Mouse (Mus musculus): ENCODE results near the gene Def8. TPM values are rescaled to one million over a fixed set of nuclear protein-coding genes. Genes with fewer than 3 reads are reported as not detected.

The Def8 gene
- polyA plus RNA-seq, 1 experiment from 2014 or later: 18.4 TPM

DNA sequence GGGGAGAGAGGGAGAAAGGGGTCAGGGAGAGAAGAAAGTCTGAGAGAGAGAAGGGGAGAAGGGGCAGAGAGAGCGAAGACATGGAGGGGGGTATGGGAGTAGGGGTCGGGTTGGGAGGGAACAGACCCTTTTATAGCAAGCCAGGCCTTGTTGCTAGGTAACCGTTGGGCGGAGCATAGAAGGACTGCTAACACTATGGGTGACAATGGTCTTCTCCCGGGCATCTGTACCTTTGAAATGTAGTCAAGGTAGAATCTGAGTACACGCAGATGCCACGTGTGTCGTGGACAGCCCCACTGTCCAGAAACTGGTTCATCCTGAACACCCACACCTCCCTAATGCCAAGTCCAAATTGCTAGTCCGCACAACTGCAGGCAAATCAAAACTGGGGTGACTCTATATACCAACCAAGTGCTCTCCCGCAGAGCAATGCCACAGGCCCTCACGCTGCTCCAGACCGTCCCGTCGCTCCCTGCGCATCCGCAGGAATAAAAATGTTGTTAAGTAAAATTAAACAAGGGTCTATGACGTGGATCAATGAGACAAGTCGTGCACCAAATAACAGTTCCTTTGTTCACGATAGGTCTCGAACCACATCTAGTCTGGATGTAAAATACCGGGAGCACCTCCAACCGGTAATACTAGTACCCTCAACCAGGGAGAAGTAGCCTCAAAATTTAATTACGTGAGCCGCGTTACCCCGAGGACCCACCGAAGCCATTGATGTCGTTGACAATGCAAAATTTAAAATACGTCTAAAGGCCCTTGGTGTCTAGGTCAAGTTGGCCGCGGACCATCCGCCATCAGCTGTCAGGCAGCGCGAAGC is 53.8 kb downstream of the Def8 start:
- Histone ChIP-seq H3K27ac (peak overlapping the region; percentile 88; the same call in 1 of the 2 replicates), H3K9ac (peak overlapping the region; percentile 84), H3K27me3 (replicated peaks) (no peaks in the 10 kb centered on the region), H3K36me3 (peaks cover 22% of the 10 kb centered on the region), H3K9me3 (replicated peaks) (no peaks in the 10 kb centered on the region), H3K4me3 (peak overlapping the region; percentile 80), H3K4me2 (peak overlapping the region; percentile 74), H3K4me1 (peaks cover 29% of the 10 kb centered on the region)
- peak; percentile 16; the same call in 1 of the 2 replicates for ATAC-seq
- 10% methylated on average over 34 of the region's 34 CpGs for whole genome bisulfite sequencing (ENCODE audit: insufficient replicate concordance)

DNA sequence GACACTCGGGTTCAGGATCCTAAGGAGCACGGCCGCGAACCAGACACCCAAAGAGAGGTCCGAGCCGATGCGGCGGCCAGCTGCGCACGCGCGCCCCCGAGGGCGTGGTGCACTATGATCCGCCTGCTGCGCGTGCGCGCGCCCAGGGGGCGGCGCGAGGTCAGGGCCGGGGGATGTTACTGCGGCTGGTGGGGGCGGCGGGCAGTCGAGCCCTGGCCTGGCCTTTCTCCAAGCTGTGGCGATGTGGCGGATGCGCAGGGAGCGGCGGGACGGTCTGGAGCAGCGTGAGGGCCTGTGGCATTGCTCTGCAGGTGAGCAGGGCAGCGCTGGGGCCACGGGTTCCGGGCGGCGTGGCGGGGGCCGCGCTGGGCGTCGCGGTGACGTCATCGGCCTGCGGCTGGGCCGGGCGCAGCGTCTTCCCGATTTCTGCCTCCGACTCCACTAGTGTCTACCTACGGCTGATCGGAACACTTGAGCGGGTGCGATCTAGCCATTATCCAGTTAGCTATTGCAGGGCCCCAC is 54.5 kb downstream of the Def8 start, which contains the start of gene Afg3l1:
TSS of gene Afg3l1 (plus strand) at position 167 of the 522 bp plus-strand sequence.
- peaks cover 29% of the 10 kb centered on the region for H3K4me1 ChIP-seq
- no peaks in the 10 kb centered on the region for H3K9me3 ChIP-seq (replicated peaks)
- ATAC-seq: peak; percentile 92
- WGBS (ENCODE audit: insufficient replicate concordance): under 1% methylated on average over 58 of the region's 58 CpGs
- H3K4me3 ChIP-seq: peak within 1 kb of the TSS; percentile 80
- H3K9ac ChIP-seq: peak within 1 kb of the TSS; percentile 84
- H3K4me2 ChIP-seq: peak within 1 kb of the TSS; percentile 74
- peaks cover 29% of the 10 kb centered on the region for H3K36me3 ChIP-seq
- peak within 1 kb of the TSS; percentile 88 for H3K27ac ChIP-seq
- H3K27me3 ChIP-seq (replicated peaks): no peaks in the 10 kb centered on the region

DNA sequence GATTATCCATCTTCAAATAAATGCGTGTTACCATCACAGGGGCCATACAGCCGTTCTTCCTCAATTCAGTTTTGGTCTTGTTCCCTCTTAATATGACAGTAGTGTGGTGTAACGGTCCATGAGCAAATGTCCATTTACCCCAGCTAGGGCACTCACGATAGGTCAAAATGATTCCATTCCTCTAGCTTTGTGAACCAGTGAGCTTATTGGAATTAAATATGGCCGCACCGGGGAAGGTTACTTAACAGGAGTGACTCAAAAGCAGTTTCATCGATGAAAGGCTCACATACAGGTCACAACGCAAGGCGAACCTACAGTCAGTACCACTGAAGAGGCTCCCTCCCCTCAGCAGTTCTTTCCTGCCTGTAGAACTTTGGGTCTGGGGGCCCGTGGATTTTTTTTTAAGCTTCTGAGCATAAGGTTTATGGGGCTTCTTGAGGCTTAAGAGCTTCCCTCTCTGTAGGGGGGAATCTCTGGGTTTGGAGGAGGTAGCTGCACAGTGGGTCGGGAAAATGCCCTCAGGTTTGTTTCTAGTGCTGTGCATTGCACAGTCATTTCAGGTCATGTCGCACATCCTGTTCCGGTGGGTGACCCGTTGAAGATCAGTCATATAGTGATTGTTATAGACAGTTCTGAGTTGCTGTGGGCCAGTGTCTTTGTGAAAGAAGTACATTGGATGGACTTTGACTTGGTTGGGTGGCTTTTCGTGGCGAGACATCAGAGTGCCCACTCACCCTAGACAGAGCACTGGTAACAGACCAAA is 55.3 kb downstream of the Def8 start:
- no peaks in the 10 kb centered on the region for H3K9me3 ChIP-seq (replicated peaks)
- peaks cover 36% of the 10 kb centered on the region for H3K36me3 ChIP-seq
- 28% methylated on average over 16 of the region's 16 CpGs for WGBS (ENCODE audit: insufficient replicate concordance)
- peak overlapping the region; percentile 88 for H3K27ac ChIP-seq
- ATAC-seq: peak; percentile 2; the same call in 1 of the 2 replicates
- peak overlapping the region; percentile 80 for H3K4me3 ChIP-seq
- peaks cover 29% of the 10 kb centered on the region for H3K4me1 ChIP-seq
- peak overlapping the region; percentile 84 for H3K9ac ChIP-seq
- H3K27me3 ChIP-seq (replicated peaks): no peaks in the 10 kb centered on the region
- H3K4me2 ChIP-seq: peak overlapping the region; percentile 74

DNA sequence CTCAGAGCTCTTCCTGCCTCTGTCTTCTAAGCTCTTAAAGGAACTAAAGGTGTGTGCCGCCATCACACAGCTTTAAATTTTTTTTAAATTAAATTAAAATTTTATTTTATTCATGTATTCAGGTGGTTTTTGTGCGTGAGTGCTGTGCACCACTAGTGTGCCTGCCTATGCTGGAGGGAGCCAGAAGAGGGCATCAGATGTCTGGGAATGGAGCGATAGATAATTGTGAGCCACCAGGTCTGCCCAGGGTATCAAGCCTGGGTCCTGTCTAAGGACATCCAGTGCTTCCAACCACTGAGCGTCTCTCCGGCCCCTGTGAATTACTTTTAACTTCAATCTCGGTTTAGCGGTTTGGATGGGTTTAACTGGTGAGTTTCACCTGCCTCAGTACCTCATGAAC is 59.3 kb downstream of the Def8 start:
- H3K4me1 ChIP-seq: peaks cover 11% of the 10 kb centered on the region
- H3K4me3 ChIP-seq: no peak overlapping the region
- H3K27ac ChIP-seq: no peak overlapping the region
- peaks cover 74% of the 10 kb centered on the region for H3K36me3 ChIP-seq
- 83% methylated on average over 7 of the region's 7 CpGs for WGBS (ENCODE audit: insufficient replicate concordance)
- ATAC-seq: no peak
- no peaks in the 10 kb centered on the region for H3K9me3 ChIP-seq (replicated peaks)
- no peak overlapping the region for H3K4me2 ChIP-seq
- no peak overlapping the region for H3K9ac ChIP-seq
- H3K27me3 ChIP-seq (replicated peaks): no peaks in the 10 kb centered on the region

DNA sequence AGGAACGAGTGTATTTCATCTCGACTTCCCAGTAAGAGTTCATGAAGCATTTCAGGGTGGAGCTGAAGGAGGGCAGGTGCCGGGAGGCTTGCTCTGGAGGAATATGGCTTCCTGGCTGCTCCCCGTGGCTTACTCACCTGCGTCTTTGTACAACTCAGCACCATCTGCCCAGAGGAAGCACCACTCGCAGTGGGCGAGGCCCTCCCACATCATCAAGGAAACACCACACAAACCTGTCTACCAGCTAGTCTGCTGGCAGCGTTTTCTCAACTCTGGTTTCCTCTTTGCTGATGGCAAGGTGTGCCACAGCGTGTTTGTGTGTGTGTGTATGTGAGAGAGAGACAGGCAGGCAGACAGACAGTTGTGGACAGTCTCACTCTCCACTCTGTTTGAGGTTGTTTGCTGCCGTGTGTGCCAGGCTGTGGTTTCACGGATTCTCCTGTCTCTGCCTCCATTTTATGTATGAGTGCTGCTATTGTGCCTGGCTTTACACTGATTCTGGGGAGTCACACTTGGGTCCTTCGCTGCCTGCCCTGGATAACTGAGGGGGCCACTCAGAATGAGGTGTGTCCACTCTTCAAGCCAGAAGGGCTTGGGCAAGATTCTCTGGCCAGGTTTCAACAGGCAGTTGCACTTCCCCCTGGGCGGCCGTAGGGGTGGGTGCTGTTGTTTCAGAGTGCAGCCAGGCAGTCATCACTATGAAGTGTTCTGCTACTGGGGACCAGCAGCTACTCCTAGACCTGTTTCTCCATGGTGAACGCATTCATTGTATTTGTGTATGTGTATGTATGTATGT is 68.2 kb downstream of the Def8 start:
- no peaks in the 10 kb centered on the region for H3K9me3 ChIP-seq (replicated peaks)
- H3K9ac ChIP-seq: no peak overlapping the region
- no peaks in the 10 kb centered on the region for H3K4me1 ChIP-seq
- peaks cover 98% of the 10 kb centered on the region for H3K36me3 ChIP-seq
- H3K27me3 ChIP-seq (replicated peaks): no peaks in the 10 kb centered on the region
- H3K4me2 ChIP-seq: no peak overlapping the region
- WGBS (ENCODE audit: insufficient replicate concordance): 80% methylated on average over 15 of the region's 15 CpGs
- no peak overlapping the region for H3K27ac ChIP-seq
- H3K4me3 ChIP-seq: no peak overlapping the region
- no peak for ATAC-seq

DNA sequence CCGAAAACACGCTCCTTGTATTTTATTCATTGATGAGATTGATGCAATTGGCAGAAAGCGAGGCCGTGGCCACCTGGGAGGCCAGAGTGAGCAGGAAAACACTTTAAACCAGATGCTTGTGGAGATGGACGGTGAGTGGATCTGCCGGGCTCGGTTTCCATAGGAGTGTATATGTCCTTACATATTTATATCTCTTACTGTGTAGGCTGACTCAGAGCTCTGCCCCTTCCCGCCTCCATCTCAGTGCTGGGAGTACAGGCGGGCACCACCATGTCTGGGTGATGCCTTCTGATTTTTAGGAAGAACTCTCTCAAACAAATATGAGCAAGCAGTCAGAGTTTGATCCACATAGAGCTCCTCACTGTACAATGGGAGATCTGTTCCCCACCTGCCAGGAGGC is 69.6 kb downstream of the Def8 start:
- WGBS (ENCODE audit: insufficient replicate concordance): 87% methylated on average over 9 of the region's 9 CpGs
- H3K27me3 ChIP-seq (replicated peaks): no peaks in the 10 kb centered on the region
- no peak overlapping the region for H3K9ac ChIP-seq
- H3K27ac ChIP-seq: no peak overlapping the region
- H3K4me3 ChIP-seq: no peak overlapping the region
- no peak for ATAC-seq
- H3K4me2 ChIP-seq: no peak overlapping the region
- no peaks in the 10 kb centered on the region for H3K9me3 ChIP-seq (replicated peaks)
- H3K36me3 ChIP-seq: peaks cover 98% of the 10 kb centered on the region
- no peaks in the 10 kb centered on the region for H3K4me1 ChIP-seq

DNA sequence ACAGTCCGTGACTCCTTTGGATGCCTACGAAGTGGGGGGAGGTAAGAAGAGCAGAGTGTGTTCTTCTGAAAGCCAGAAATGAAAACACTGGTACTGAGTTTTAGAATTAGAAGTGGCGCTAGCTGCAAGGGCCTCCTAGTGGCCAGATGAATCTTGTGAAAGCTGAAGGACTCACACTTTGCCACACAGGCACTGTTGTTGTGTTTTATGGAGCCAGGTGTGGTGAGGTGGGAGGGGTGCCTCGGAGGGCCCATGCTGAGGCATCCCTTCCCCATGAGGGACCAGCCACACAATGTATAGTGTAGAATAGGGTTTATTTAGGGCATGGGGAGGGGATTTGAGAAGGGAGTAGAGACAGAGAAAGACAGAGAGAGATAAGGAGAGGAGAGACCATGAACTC is 74.4 kb downstream of the Def8 start:
- Histone ChIP-seq H3K4me1 (no peaks in the 10 kb centered on the region), H3K9ac (no peak overlapping the region), H3K4me3 (no peak overlapping the region), H3K27ac (no peak overlapping the region), H3K9me3 (replicated peaks) (no peaks in the 10 kb centered on the region), H3K27me3 (replicated peaks) (no peaks in the 10 kb centered on the region), H3K36me3 (peaks cover 100% of the 10 kb centered on the region), H3K4me2 (no peak overlapping the region)
- ATAC-seq: no peak
- 73% methylated on average over 4 of the region's 4 CpGs for WGBS (ENCODE audit: insufficient replicate concordance)

DNA sequence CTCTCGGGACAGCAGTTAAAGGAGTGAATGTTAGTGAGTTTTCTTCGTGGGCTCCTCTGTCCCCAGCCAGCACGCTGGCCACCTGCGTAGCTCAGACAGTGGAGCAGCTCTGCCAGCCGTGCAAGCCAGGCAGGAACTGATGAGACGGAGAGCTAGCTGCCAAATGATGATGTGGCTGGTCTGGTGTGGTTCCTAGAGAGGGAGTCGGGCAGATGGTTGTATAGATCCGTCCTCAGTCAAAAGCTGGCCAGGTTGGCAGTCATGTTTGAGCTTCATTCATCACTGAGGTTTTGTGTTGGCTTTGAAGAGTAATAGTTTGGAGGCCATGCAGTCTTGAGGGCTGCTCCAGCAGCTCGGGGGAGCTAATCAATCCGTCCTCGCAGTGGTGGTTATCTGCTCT is 75.6 kb downstream of the Def8 start:
- H3K9me3 ChIP-seq (replicated peaks): no peaks in the 10 kb centered on the region
- H3K4me1 ChIP-seq: no peaks in the 10 kb centered on the region
- no peaks in the 10 kb centered on the region for H3K27me3 ChIP-seq (replicated peaks)
- H3K9ac ChIP-seq: no peak overlapping the region
- ATAC-seq: no peak
- H3K27ac ChIP-seq: no peak overlapping the region
- 69% methylated on average over 11 of the region's 11 CpGs for WGBS (ENCODE audit: insufficient replicate concordance)
- H3K4me2 ChIP-seq: no peak overlapping the region
- H3K4me3 ChIP-seq: no peak overlapping the region
- peaks cover 100% of the 10 kb centered on the region for H3K36me3 ChIP-seq

DNA sequence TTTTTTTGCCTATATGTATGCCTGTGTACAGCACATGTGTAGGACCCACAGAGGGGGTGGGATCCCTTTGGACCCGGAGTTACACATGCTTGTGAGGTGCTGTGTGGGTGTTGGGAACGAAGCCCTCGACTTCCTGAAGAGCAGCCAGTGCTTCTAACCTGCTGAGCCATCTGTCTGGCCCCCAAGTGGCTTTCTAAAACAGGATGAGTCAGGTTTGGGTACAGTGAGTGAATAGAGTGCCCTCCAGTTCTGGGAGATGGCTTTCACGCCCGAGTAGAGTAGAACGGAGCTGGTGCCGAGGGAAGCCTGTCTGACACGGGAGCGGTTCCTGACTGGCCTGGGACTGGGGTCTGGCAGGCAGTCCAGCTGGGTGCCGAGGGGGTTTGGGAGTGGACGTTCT is 76.2 kb downstream of the Def8 start:
- Histone ChIP-seq H3K27me3 (replicated peaks) (no peaks in the 10 kb centered on the region), H3K36me3 (peaks cover 100% of the 10 kb centered on the region), H3K4me3 (no peak overlapping the region), H3K4me2 (no peak overlapping the region), H3K27ac (no peak overlapping the region), H3K9ac (no peak overlapping the region), H3K9me3 (replicated peaks) (no peaks in the 10 kb centered on the region), H3K4me1 (no peaks in the 10 kb centered on the region)
- ATAC-seq: no peak
- 84% methylated on average over 11 of the region's 11 CpGs for WGBS (ENCODE audit: insufficient replicate concordance)

DNA sequence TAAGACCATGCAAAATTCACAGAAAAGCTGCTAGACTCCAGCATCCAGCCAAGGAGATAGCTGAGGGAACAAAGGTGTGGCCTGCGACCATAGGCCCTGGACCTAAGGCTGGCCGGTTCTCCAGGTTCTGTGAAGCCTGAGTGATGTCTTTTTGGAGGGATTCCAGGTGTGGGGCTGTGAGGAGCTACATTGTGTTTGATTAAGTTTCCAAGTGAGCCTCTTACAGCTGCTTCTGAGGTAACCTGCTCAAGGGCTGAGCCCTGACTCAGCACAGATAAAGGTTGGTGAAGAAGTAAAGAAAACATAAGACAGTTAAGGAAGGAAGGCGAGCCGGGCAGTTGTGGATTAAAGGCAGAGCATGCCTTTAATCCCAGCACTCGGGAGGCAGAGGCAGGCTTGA is 78.9 kb downstream of the Def8 start:
- no peak for ATAC-seq
- H3K36me3 ChIP-seq: peaks cover 98% of the 10 kb centered on the region
- no peak overlapping the region for H3K9ac ChIP-seq
- H3K27me3 ChIP-seq (replicated peaks): no peaks in the 10 kb centered on the region
- WGBS (ENCODE audit: insufficient replicate concordance): 81% methylated on average over 5 of the region's 5 CpGs
- H3K9me3 ChIP-seq (replicated peaks): no peaks in the 10 kb centered on the region
- no peak overlapping the region for H3K4me2 ChIP-seq
- no peak overlapping the region for H3K4me3 ChIP-seq
- no peak overlapping the region for H3K27ac ChIP-seq
- H3K4me1 ChIP-seq: peaks cover 1% of the 10 kb centered on the region; the same call in 1 of the 2 replicates

DNA sequence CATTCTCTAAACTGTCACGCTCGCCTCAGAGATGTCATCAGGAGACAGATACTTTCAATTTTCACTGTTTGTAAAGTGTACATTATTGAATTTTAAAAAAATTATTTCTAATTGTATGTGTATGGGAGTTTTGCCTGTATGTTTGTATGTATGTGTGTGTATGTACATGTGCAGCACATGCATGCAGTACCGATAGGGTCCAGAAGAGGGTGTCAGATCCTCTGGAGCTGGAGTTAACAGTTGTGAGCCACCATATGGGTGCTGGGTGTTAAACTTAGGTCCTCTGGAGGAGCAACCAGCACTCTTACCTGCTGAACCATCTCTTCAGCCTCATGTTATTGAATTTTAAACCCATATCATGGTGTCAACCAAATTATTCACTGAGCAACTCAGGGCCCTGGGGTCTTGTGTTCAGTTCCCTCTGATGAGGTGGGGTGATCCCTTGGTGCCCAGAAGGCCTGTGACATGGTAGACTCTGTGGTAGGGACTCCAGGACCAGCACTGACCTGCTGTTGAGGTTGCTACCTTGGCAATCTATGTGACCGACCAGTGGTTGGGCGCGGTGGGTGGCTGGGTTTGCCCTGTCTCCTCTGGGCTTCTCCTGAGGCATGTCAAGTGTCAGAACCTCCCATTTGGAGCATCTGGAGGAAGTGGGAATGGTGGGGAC is 80.6 kb downstream of the Def8 start:
- 94% methylated on average over 6 of the region's 6 CpGs for WGBS (ENCODE audit: insufficient replicate concordance)
- Histone ChIP-seq H3K27ac (no peak overlapping the region), H3K27me3 (replicated peaks) (no peaks in the 10 kb centered on the region), H3K9ac (no peak overlapping the region), H3K4me2 (no peak overlapping the region), H3K4me3 (no peak overlapping the region), H3K4me1 (peaks cover 4% of the 10 kb centered on the region; the same call in 1 of the 2 replicates), H3K36me3 (peaks cover 88% of the 10 kb centered on the region), H3K9me3 (replicated peaks) (no peaks in the 10 kb centered on the region)
- ATAC-seq: no peak
